9 mouse cellular contexts compared by ENCODE assay signal in the genomic region with DNA sequence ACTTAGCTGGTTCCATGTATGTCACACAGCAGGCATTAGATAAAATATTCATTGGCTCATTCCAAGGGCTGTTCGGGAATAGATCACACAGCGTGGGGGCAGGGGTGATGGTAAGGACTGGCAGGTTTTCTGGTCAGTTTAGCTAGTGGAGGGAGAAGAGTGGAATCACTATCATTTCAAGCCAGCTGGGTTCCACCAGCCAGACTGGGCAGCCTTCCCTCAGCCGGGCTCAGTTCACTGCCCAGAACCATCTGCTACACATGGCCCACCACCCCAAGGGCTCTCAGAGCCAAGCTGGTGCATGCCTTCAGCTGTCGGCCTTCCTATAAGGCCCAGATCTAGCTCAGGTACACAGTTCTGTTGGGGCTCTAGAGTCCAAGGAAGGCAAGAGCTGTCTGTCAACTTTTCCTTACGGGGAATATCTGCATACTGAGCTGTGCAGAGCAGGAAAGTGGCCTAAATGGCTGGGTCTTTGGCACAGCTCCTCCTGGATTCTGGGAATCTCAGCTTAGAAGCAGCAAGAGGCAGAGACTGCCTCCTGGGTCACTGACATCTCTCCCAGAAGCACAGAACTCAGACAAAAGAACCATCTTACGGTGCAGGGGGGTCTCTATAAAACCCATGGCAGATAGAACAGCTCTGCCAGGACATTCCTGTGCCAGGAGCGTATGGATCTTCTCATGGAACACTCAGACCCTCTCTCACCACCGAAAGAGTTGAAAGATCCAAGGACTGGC. TPM values are rescaled to one million over a fixed set of nuclear protein-coding genes. Genes with fewer than 3 reads are reported as not detected.
DNase-seq lines count a peak whose midpoint lies in the region; ATAC-seq and TF ChIP-seq lines count a peak whose summit lies in the region.
"Had no signal": no experiment of that assay in that cellular context is flagged by ENCODE, and none has a peak within 500 bp of the region (broad histone marks: within the 10 kb centered on the region; RNA-seq: fewer than 3 reads in every experiment).

No protein-coding gene starts in this region.

- no peak overlapping the region for H3K9ac ChIP-seq in intestine, embryonic 14.5 days (ENCODE audit: low read length)

- peak overlapping the region; percentile 60 for H3K4me3 ChIP-seq in intestine, embryonic 14.5 days (ENCODE audit: low read depth, low read length)
- H3K4me3 ChIP-seq in olfactory bulb, adult 2 months (ENCODE audit: insufficient read depth, low read depth, low read length): peak overlapping the region; percentile 87
- no peak overlapping the region for H3K4me3 ChIP-seq in thymus, adult 2 months (ENCODE audit: control insufficient read depth, insufficient read depth, low read length)

- no peak for DNase-seq in frontal cortex, postnatal 25 days (ENCODE audit: low spot score in 2 of 2)
- peak; percentile 21 to 58 for DNase-seq in right cerebral cortex, adult 2 months (ENCODE audit: low spot score in 2 of 2)
- DNase-seq in right cerebral cortex, postnatal 36 days (ENCODE audit: low spot score in 2 of 2): no peak
- no peak for DNase-seq in intestine, embryonic 14.5 days (ENCODE audit: low spot score)
- no peak for DNase-seq in thymus, adult 2 months
- DNase-seq in B cell, adult 2 months: no peak

- H3K4me2 ChIP-seq in intestine, embryonic 14.5 days (ENCODE audit: low read length): peak overlapping the region; percentile 100

- no peak overlapping the region for H3K27ac ChIP-seq in intestine, embryonic 14.5 days (ENCODE audit: low read depth)
- H3K27ac ChIP-seq in olfactory bulb, adult 2 months (ENCODE audit: insufficient read depth, low read depth, low read length): peak overlapping the region; percentile 48
- H3K27ac ChIP-seq in thymus, adult 2 months (ENCODE audit: control insufficient read depth, insufficient read depth, low read length): no peak overlapping the region

- ATAC-seq in frontal cortex, adult (ENCODE audit: low TSS enrichment): peak; percentile 11; the same call in 1 of the 2 replicates
- no peak for ATAC-seq in intestine, embryonic 14.5 days (replicated peaks; ENCODE audit: low FRiP score, low TSS enrichment, low read depth)

- TF ChIP-seq POLR2A in olfactory bulb, adult 2 months (IDR thresholded peaks at IDR 0.05; ENCODE audit: insufficient read depth, low read depth, low read length): no peak
- no peak for TF ChIP-seq POLR2A in thymus, adult 2 months (IDR thresholded peaks at IDR 0.05; ENCODE audit: control insufficient read depth, extremely low read depth, insufficient read depth, low read length, poor library complexity)

- peak; percentile 7; the same call in 1 of the 2 replicates for TF ChIP-seq CTCF in olfactory bulb, adult 2 months (IDR thresholded peaks at IDR 0.05; ENCODE audit: insufficient read depth, low read depth, low read length)
- no peak for TF ChIP-seq CTCF in thymus, adult 2 months (IDR thresholded peaks at IDR 0.05; ENCODE audit: borderline replicate concordance, control insufficient read depth, extremely low read depth, insufficient read depth, low read length, poor library complexity)

- H3K27me3 ChIP-seq in intestine, embryonic 14.5 days (replicated peaks; ENCODE audit: control insufficient read depth, insufficient read depth, low read length): peaks cover 15% of the 10 kb centered on the region
- H3K27me3 ChIP-seq in thymus, adult 2 months (ENCODE audit: control insufficient read depth, insufficient read depth, low read length): peaks cover 20% of the 10 kb centered on the region

- no peaks in the 10 kb centered on the region for H3K9me3 ChIP-seq in intestine, embryonic 14.5 days (ENCODE audit: control insufficient read depth, low read length)
- H3K9me3 ChIP-seq: megakaryocyte, embryonic 14.5 days had no signal

- 55% methylated on average over 8 of the region's 8 CpGs for WGBS in intestine, embryonic 14.5 days
- WGBS in olfactory bulb, adult 2 months: 14% methylated on average over 8 of the region's 8 CpGs
- 88% methylated on average over 8 of the region's 8 CpGs for WGBS in thymus, adult 2 months

- no peaks in the 10 kb centered on the region for H3K36me3 ChIP-seq in intestine, embryonic 14.5 days (ENCODE audit: control insufficient read depth, insufficient read depth, low read length)
- H3K36me3 ChIP-seq in thymus, adult 2 months (ENCODE audit: control insufficient read depth, insufficient read depth, low read length): no peaks in the 10 kb centered on the region

- H3K4me1 ChIP-seq in intestine, embryonic 14.5 days (replicated peaks; ENCODE audit: control insufficient read depth, insufficient read depth, low read length): 0 out of 2 replicates have a peak, but pooled peaks cover 15% of the 10 kb centered on the region
- H3K4me1 ChIP-seq in olfactory bulb, adult 2 months (ENCODE audit: control insufficient read depth, insufficient read depth, low read length): peaks cover 38% of the 10 kb centered on the region
- peaks cover 13% of the 10 kb centered on the region for H3K4me1 ChIP-seq in thymus, adult 2 months (replicated peaks; ENCODE audit: control insufficient read depth, insufficient read depth, low read length)

RNA-seq across cellular contexts. Expression of a gene that starts 1.5 kb away (rescaled TPM):
- polyA plus RNA-seq in intestine, embryonic 14.5 days (2014; fragmentation: Nextera tagmentation; extraction: Ambion mirVana): 64.7 and 69.8 TPM in 2 replicates
- polyA plus RNA-seq in olfactory bulb, adult 2 months (2012; ENCODE audit: insufficient read depth, insufficient read length, low replicate concordance, missing spikeins): 258 and 508 TPM in 2 replicates
- polyA plus RNA-seq in thymus, adult 2 months (2012; rRNA removed): 104 and 121 TPM in 2 replicates

RNA-seq across cellular contexts. Expression of a gene that starts 32.3 kb away (rescaled TPM):
- 306 and 321 TPM in 2 replicates for polyA plus RNA-seq in intestine, embryonic 14.5 days (2014; fragmentation: Nextera tagmentation; extraction: Ambion mirVana)
- not detected in 2 replicates for polyA plus RNA-seq in olfactory bulb, adult 2 months (2012; ENCODE audit: insufficient read depth, insufficient read length, low replicate concordance, missing spikeins)
- polyA plus RNA-seq in thymus, adult 2 months (2012; rRNA removed): 41.9 and 44.2 TPM in 2 replicates

Comparison
In these comparisons a context has a peak if more than half of its experiments do, and no peak if none do; other contexts are left out.
1. DNase-seq: peak in right cerebral cortex, adult 2 months (2 of 2); none in frontal cortex, postnatal 25 days (0 of 2), right cerebral cortex, postnatal 36 days (0 of 2), intestine, embryonic 14.5 days (single experiment), thymus, adult 2 months (single experiment) and B cell, adult 2 months (0 of 2).